Mouse (Mus musculus): ENCODE data around the gene C130050O18Rik. TPM values are rescaled to one million over a fixed set of nuclear protein-coding genes. Genes with fewer than 3 reads are reported as not detected.
A peak's percentile ranks its signal among the peaks of the same experiment; 100 is the strongest.

C130050O18Rik gene
- polyA plus RNA-seq, 1 experiment from 2014 or later: 0.18 TPM

DNA sequence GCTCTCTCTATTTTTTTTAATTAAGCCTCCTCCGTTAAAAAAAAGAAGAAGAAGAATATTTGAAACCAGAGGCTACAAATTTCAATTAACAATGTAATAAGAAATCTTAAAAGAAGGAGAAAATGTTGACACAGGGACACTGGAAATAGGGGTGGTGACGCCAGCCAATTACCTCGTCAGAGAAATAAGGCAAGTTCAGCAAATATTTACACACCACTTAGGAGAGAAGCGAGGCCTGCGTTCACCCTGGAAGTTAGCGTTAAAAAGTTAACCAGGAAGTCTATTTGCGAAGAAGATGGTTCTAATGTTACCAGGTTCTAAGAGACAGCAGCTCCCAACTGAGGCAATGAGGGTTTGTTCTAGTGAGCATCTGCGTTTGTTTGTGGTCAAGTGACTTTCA, 52.2 kb downstream of the C130050O18Rik start:
- ATAC-seq (replicated peaks): no peak
- WGBS: 87% methylated on average over 8 of the region's 8 CpGs
- H3K36me3 ChIP-seq (replicated peaks): no peaks in the 10 kb centered on the region; the same call in 1 of the 2 replicates

DNA sequence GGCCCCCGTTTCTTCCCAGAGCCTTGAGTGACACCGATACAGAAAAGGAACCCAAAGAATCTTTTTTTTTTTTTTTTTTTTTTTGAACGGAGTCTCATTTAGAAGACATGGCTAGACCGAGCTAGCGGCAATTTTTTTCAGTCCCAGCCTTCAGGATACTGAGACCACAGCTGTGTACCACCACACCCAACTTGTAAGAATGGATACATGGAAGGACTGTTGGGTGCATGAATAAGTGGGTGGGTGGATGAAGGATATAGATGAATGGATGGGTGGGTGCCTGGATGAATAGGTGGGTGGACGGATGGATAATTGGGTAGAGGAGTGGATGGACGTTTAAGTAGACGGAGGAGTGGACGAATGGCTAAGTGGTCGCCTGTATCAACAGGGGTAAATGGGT, 54.9 kb downstream of the C130050O18Rik start:
- ATAC-seq (replicated peaks): peak; percentile 56
- WGBS: 8% methylated on average over 10 of the region's 10 CpGs

More for the DNA sequence above, 52.2 kb downstream of the C130050O18Rik start:
- Histone ChIP-seq H3K4me3 (no peak overlapping the region), H3K27ac (no peak overlapping the region), H3K27me3 (replicated peaks) (no peaks in the 10 kb centered on the region), H3K9me3 (no peaks in the 10 kb centered on the region), H3K4me2 (no peak overlapping the region), H3K9ac (no peak overlapping the region), H3K4me1 (peaks cover 15% of the 10 kb centered on the region)

DNA sequence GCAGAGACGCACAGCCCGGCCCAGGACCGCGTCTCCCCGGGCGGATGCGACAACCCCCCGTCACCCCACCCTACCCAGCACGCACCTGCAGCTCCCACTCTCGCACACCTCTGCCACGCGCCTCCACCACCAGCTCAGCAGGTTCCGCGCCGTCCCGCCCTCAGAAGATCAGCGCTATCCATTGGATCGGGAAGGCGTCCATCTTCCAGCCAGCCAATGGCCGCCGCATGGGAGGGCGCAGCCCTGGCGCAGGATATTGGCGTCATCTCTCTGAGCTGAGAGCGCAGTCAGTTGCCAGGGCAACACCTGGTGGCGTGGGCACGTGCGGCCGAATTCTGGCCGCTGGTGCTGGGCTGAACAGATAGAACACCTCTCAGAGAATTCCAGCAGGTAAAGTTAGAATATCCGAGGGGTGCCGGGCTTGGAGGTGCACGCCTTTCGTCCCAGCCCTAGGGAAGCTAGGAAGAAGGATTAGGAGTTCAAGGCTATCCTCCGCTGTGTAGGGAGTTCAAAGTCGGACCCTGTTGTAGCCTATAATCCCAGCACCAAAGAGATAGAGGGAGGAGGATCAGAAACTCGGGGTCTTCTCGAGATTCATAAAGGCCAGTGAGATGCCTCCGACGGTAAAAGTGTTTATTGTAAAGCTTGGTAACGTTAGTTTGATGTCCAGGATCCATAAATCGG, 55.4 kb downstream of the C130050O18Rik start, which contains the start of gene 3110082I17Rik:
Gene 3110082I17Rik, minus strand, starts transcription at position 144 of the 684 bp plus-strand sequence.
- Histone ChIP-seq H3K27me3 (replicated peaks) (no peaks in the 10 kb centered on the region), H3K4me1 (peaks cover 15% of the 10 kb centered on the region), H3K9me3 (no peaks in the 10 kb centered on the region), H3K36me3 (replicated peaks) (no peaks in the 10 kb centered on the region), H3K4me2 (peak within 1 kb of the TSS; percentile 79), H3K9ac (peak within 1 kb of the TSS; percentile 57), H3K4me3 (peak within 1 kb of the TSS; percentile 81), H3K27ac (no peak within 1 kb of the TSS)
- ATAC-seq (replicated peaks): peak; percentile 99
- WGBS: 3% methylated on average over 42 of the region's 42 CpGs

More for the DNA sequence above, 54.9 kb downstream of the C130050O18Rik start:
- Histone ChIP-seq H3K4me3 (peak overlapping the region; percentile 81), H3K27ac (no peak overlapping the region), H3K27me3 (replicated peaks) (no peaks in the 10 kb centered on the region), H3K4me1 (peaks cover 15% of the 10 kb centered on the region), H3K9ac (peak overlapping the region; percentile 57), H3K36me3 (replicated peaks) (no peaks in the 10 kb centered on the region; the same call in 1 of the 2 replicates), H3K9me3 (no peaks in the 10 kb centered on the region), H3K4me2 (peak overlapping the region; percentile 79)

DNA sequence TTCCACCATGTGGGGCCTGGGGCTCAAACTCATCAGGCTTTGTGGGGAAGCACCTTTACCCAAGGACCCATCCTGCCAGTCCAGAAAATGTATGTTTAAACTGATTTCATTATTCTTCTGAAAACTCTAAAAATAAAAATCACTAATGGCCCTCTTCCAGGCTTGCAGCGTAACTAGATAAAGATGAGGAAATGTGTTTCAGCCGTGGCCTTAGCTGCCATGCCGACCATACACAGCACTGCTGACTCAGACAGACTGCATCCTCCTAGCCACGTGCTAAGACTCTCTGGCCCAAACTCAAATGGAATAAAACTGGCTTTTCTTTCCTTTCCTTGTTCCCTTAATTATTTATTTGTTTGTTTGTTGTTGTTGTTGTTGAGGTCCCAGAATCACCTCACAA, 59.8 kb downstream of the C130050O18Rik start:
- no peaks in the 10 kb centered on the region for H3K27me3 ChIP-seq (replicated peaks)
- H3K36me3 ChIP-seq (replicated peaks): no peaks in the 10 kb centered on the region
- no peak overlapping the region for H3K9ac ChIP-seq
- no peak overlapping the region for H3K4me2 ChIP-seq
- 80% methylated on average over 4 of the region's 4 CpGs for WGBS
- H3K27ac ChIP-seq: no peak overlapping the region
- H3K4me1 ChIP-seq: peaks cover 7% of the 10 kb centered on the region
- no peak for ATAC-seq (replicated peaks)
- H3K9me3 ChIP-seq: no peaks in the 10 kb centered on the region
- H3K4me3 ChIP-seq: no peak overlapping the region

MicroRNAs encoded within 50 kb of the gene (microRNA counts, 519-probe panel; counts per million panel counts)
- microRNA mmu-miR-339-3p: not detected
- not detected for microRNA mmu-miR-339-5p

Small RNA genes within 50 kb of the gene (microRNA-seq; reads per million reads assigned to microRNA genes)
- 349 reads per million, percentile 66 among the genes with 10 or more reads in this experiment for gene Mir339

Other genes starting within 250 kb of the C130050O18Rik start
- gene Sun1, start 204.6 kb upstream of the C130050O18Rik start, polyA plus RNA-seq (2015; fragmentation: Nextera tagmentation; extraction: Ambion mirVana): 51.3 and 54.3 TPM in 2 replicates
- 119 and 127 TPM in 2 replicates for gene Get4, start 153.0 kb upstream of the C130050O18Rik start, polyA plus RNA-seq (2015; fragmentation: Nextera tagmentation; extraction: Ambion mirVana)
- gene Adap1, start 79.7 kb upstream of the C130050O18Rik start, polyA plus RNA-seq (2015; fragmentation: Nextera tagmentation; extraction: Ambion mirVana): 115 and 118 TPM in 2 replicates
- gene Cox19, start 53.9 kb upstream of the C130050O18Rik start, polyA plus RNA-seq (2015; fragmentation: Nextera tagmentation; extraction: Ambion mirVana): 106 and 108 TPM in 2 replicates
- gene Cyp2w1, start 52.7 kb upstream of the C130050O18Rik start, polyA plus RNA-seq (2015; fragmentation: Nextera tagmentation; extraction: Ambion mirVana): 0.46 TPM in 1 of 2 replicates, not detected in the other
- 2.5 and 2.7 TPM in 2 replicates for gene Gpr146, start 27.6 kb upstream of the C130050O18Rik start, polyA plus RNA-seq (2015; fragmentation: Nextera tagmentation; extraction: Ambion mirVana)
- 8.2 and 9.5 TPM in 2 replicates for gene Gper1, start 17.9 kb downstream of the C130050O18Rik start, polyA plus RNA-seq (2015; fragmentation: Nextera tagmentation; extraction: Ambion mirVana)
- 16.7 and 17.9 TPM in 2 replicates for gene 3110082I17Rik, start 55.2 kb downstream of the C130050O18Rik start, polyA plus RNA-seq (2015; fragmentation: Nextera tagmentation; extraction: Ambion mirVana)
- gene Zfand2a, start 79.3 kb downstream of the C130050O18Rik start, polyA plus RNA-seq (2015; fragmentation: Nextera tagmentation; extraction: Ambion mirVana): 22.7 and 24.2 TPM in 2 replicates
- 43.5 and 48.8 TPM in 2 replicates for gene Uncx, start 138.2 kb downstream of the C130050O18Rik start, polyA plus RNA-seq (2015; fragmentation: Nextera tagmentation; extraction: Ambion mirVana)

Data from midbrain, embryonic 15.5 days (tissue).